Mouse (Mus musculus) ovary, adult 10 weeks (tissue): ENCODE measurements around the gene Cdh7. TPM values are rescaled to one million over a fixed set of nuclear protein-coding genes. Genes with fewer than 3 reads are reported as not detected.

Experiments used
- polyA plus RNA-seq: library from polyadenylated mRNA; stranded (reverse); fragments of 350-450 nt; fragmentation: Illumina TruSeq; extraction: RNeasy Lipid Tissue Mini Kit (QIAGEN cat#74804); gene quantifications from one replicate; pipeline ENCODE4 v1.2.3, GENCODE M21; 2014

Gene Cdh7
- 0.34 TPM for polyA plus RNA-seq

GRCm38 (mm10) chr1:109982064-109982808 lies at the start of gene Cdh7:
TSS of gene Cdh7 (plus strand) at chr1:109982431.

